Mouse (Mus musculus) megakaryocyte, adult 5-6 weeks (primary cell): ENCODE results near the gene Trhr2. TPM values are rescaled to one million over a fixed set of nuclear protein-coding genes. Genes with fewer than 3 reads are reported as not detected.

Source experiments
- ATAC-seq: 2 replicates; pipeline ENCODE4 v1.8.0; 2016; ENCODE audit warnings: mild to moderate bottlenecking, inconsistent platforms; ENCODE audit not compliant: poor library complexity, severe bottlenecking
- total RNA-seq, 2 experiments: library from RNA; stranded (forward) in 1 of 2; stranded (reverse) in 1 of 2; fragments of 153-499, 151-499 nt in 1 of 2; fragments of 221-1000, 200-1000 nt in 1 of 2; gene quantifications; 2 replicates each; pipeline versions ENCODE4 v1.2.3 to v1.2.4; 2015 to 2017

The Trhr2 gene
- total RNA-seq, 2 experiments from 2014 or later: not detected

GRCm38 (mm10) chr8:122311115-122311514 is 49.4 kb downstream of the Trhr2 start:
- ATAC-seq: no peak

GRCm38 (mm10) chr8:122309272-122309671 is 51.3 kb downstream of the Trhr2 start:
- ATAC-seq: peak; percentile 53

GRCm38 (mm10) chr8:122307836-122308235 is 52.7 kb downstream of the Trhr2 start:
- ATAC-seq: no peak

Other genes with a start within 250 kb of the Trhr2 start
- gene Zfpm1, start 78.6 kb downstream of the Trhr2 start, total RNA-seq (2015): 4.3 and 4.5 TPM in 2 replicates
- 4.8 and 5.6 TPM in 2 replicates for gene Zfpm1, start 78.6 kb downstream of the Trhr2 start, total RNA-seq (2017)
- gene Zc3h18, start 15.9 kb upstream of the Trhr2 start, total RNA-seq (2015): 19.6 and 22.0 TPM in 2 replicates
- gene Zc3h18, start 15.9 kb upstream of the Trhr2 start, total RNA-seq (2017): 50.2 and 63.1 TPM in 2 replicates
- gene Il17c, start 61.3 kb upstream of the Trhr2 start, total RNA-seq (2015): not detected in 2 replicates
- not detected in 2 replicates for gene Il17c, start 61.3 kb upstream of the Trhr2 start, total RNA-seq (2017)
- gene Cyba, start 72.2 kb upstream of the Trhr2 start, total RNA-seq (2015): 547 and 634 TPM in 2 replicates
- gene Cyba, start 72.2 kb upstream of the Trhr2 start, total RNA-seq (2017): 285 and 337 TPM in 2 replicates
- gene Mvd, start 82.7 kb upstream of the Trhr2 start, total RNA-seq (2015): 9.8 and 10.3 TPM in 2 replicates
- gene Mvd, start 82.7 kb upstream of the Trhr2 start, total RNA-seq (2017): 15.2 and 15.6 TPM in 2 replicates
- 0.09 and 0.25 TPM in 2 replicates for gene Snai3, start 100.0 kb upstream of the Trhr2 start, total RNA-seq (2015)
- not detected in 2 replicates for gene Snai3, start 100.0 kb upstream of the Trhr2 start, total RNA-seq (2017)
- gene Rnf166, start 115.3 kb upstream of the Trhr2 start, total RNA-seq (2015): 42.0 and 48.6 TPM in 2 replicates
- gene Rnf166, start 115.3 kb upstream of the Trhr2 start, total RNA-seq (2017): 50.8 and 59.5 TPM in 2 replicates
- 13.5 and 16.2 TPM in 2 replicates for gene Ctu2, start 115.4 kb upstream of the Trhr2 start, total RNA-seq (2015)
- gene Ctu2, start 115.4 kb upstream of the Trhr2 start, total RNA-seq (2017): 4.7 and 7.7 TPM in 2 replicates
- gene Piezo1, start 190.6 kb upstream of the Trhr2 start, total RNA-seq (2015): 27.4 and 34.6 TPM in 2 replicates
- gene Piezo1, start 190.6 kb upstream of the Trhr2 start, total RNA-seq (2017): 30.0 and 35.9 TPM in 2 replicates
- gene Cdt1, start 207.3 kb upstream of the Trhr2 start, total RNA-seq (2015): 41.7 and 41.9 TPM in 2 replicates
- 28.4 and 34.1 TPM in 2 replicates for gene Cdt1, start 207.3 kb upstream of the Trhr2 start, total RNA-seq (2017)
- gene Aprt, start 216.2 kb upstream of the Trhr2 start, total RNA-seq (2015): 272 and 308 TPM in 2 replicates
- gene Aprt, start 216.2 kb upstream of the Trhr2 start, total RNA-seq (2017): 132 and 149 TPM in 2 replicates